Mouse (Mus musculus): ENCODE results near the gene Ptcd3. TPM values are rescaled to one million over a fixed set of nuclear protein-coding genes. Genes with fewer than 3 reads are reported as not detected.

Gene Ptcd3
- 34.3 and 38.1 TPM in 2 replicates for total RNA-seq (2014; rRNA removed)
- 58.0 and 61.5 TPM in 2 replicates for polyA plus RNA-seq (2015; fragmentation: Nextera tagmentation; extraction: Ambion mirVana)

- DNase-seq (ENCODE audit: low spot score) (peak; percentile 96), ATAC-seq (peak; percentile 94)
- Histone ChIP-seq H3K4me2 (ENCODE audit: low read depth, low read length) (peak within 1 kb of the TSS; percentile 64), H3K36me3 (ENCODE audit: insufficient read depth, low read length) (peaks cover 22% of the 10 kb centered on the region), H3K27me3 (ENCODE audit: insufficient read depth, low read length) (no peaks in the 10 kb centered on the region), H3K4me1 (ENCODE audit: insufficient read depth, low read length) (no peaks in the 10 kb centered on the region), H3K9me3 (ENCODE audit: low read length) (no peaks in the 10 kb centered on the region), H3K27ac (peak within 1 kb of the TSS; percentile 75), H3K4me3 (ENCODE audit: low read length) (peak within 1 kb of the TSS; percentile 79), H3K9ac (replicated peaks; ENCODE audit: low read length) (peak within 1 kb of the TSS; percentile 66)
- TF ChIP-seq CTCF (IDR thresholded peaks at IDR 0.05; ENCODE audit: low read depth), result no peak; the same call in 1 of the 2 replicates
- under 1% methylated on average over 58 of the region's 58 CpGs for WGBS
Observed at GRCm38 (mm10) chr6:71908481-71909381, at the start of gene Ptcd3, which contains the start of gene Polr1a. Gene Ptcd3, minus strand, starts transcription at chr6:71908750. Gene Polr1a, plus strand, starts transcription at chr6:71909053.

GRCm38 (mm10) chr6:71951192-71951591, 42.6 kb upstream of the Ptcd3 start:
- no peak overlapping the region for H3K9ac ChIP-seq (replicated peaks; ENCODE audit: low read length)
- H3K27ac ChIP-seq, result no peak overlapping the region
- no peak overlapping the region for H3K4me3 ChIP-seq (ENCODE audit: low read length)
- H3K4me1 ChIP-seq (ENCODE audit: insufficient read depth, low read length), result no peaks in the 10 kb centered on the region
- H3K4me2 ChIP-seq (ENCODE audit: low read depth, low read length), result no peak overlapping the region
- no peaks in the 10 kb centered on the region for H3K9me3 ChIP-seq (ENCODE audit: low read length)
- peaks cover 18% of the 10 kb centered on the region for H3K36me3 ChIP-seq (ENCODE audit: insufficient read depth, low read length)
- DNase-seq (ENCODE audit: low spot score) (no peak), ATAC-seq (no peak)
- TF ChIP-seq CTCF (IDR thresholded peaks at IDR 0.05; ENCODE audit: low read depth), result no peak
- no peaks in the 10 kb centered on the region for H3K27me3 ChIP-seq (ENCODE audit: insufficient read depth, low read length)
- WGBS, result 76% methylated on average over 5 of the region's 5 CpGs

- no peak for ATAC-seq
- Histone ChIP-seq H3K9me3 (ENCODE audit: low read length) (no peaks in the 10 kb centered on the region), H3K4me2 (ENCODE audit: low read depth, low read length) (no peak overlapping the region), H3K4me1 (ENCODE audit: insufficient read depth, low read length) (no peaks in the 10 kb centered on the region), H3K27me3 (ENCODE audit: insufficient read depth, low read length) (no peaks in the 10 kb centered on the region), H3K4me3 (ENCODE audit: low read length) (no peak overlapping the region), H3K27ac (no peak overlapping the region), H3K9ac (replicated peaks; ENCODE audit: low read length) (no peak overlapping the region), H3K36me3 (ENCODE audit: insufficient read depth, low read length) (peaks cover 18% of the 10 kb centered on the region)
- peak; percentile 58 for DNase-seq (ENCODE audit: low spot score)
- 79% methylated on average over 3 of the region's 3 CpGs for WGBS
- TF ChIP-seq CTCF (IDR thresholded peaks at IDR 0.05; ENCODE audit: low read depth), result no peak
Observed at GRCm38 (mm10) chr6:71950592-71950991, 42.0 kb upstream of the Ptcd3 start.

- Histone ChIP-seq H3K27ac (no peak overlapping the region), H3K27me3 (ENCODE audit: insufficient read depth, low read length) (no peaks in the 10 kb centered on the region), H3K9ac (replicated peaks; ENCODE audit: low read length) (no peak overlapping the region), H3K4me2 (ENCODE audit: low read depth, low read length) (no peak overlapping the region), H3K36me3 (ENCODE audit: insufficient read depth, low read length) (peaks cover 20% of the 10 kb centered on the region), H3K4me1 (ENCODE audit: insufficient read depth, low read length) (no peaks in the 10 kb centered on the region), H3K4me3 (ENCODE audit: low read length) (no peak overlapping the region), H3K9me3 (ENCODE audit: low read length) (no peaks in the 10 kb centered on the region)
- 83% methylated on average over 3 of the region's 3 CpGs for WGBS
- no peak for TF ChIP-seq CTCF (IDR thresholded peaks at IDR 0.05; ENCODE audit: low read depth)
- no peak for ATAC-seq
- DNase-seq (ENCODE audit: low spot score), result no peak
Observed at GRCm38 (mm10) chr6:71949721-71950120, 41.2 kb upstream of the Ptcd3 start.

GRCm38 (mm10) chr6:71946121-71946520, 37.6 kb upstream of the Ptcd3 start:
- WGBS, result 95% methylated on average over 8 of the region's 8 CpGs

GRCm38 (mm10) chr6:71945101-71945500, 36.6 kb upstream of the Ptcd3 start:
- H3K4me3 ChIP-seq (ENCODE audit: low read length), result no peak overlapping the region
- H3K27ac ChIP-seq, result no peak overlapping the region
- H3K36me3 ChIP-seq (ENCODE audit: insufficient read depth, low read length), result peaks cover 23% of the 10 kb centered on the region; the same call in 1 of the 2 replicates
- no peaks in the 10 kb centered on the region for H3K4me1 ChIP-seq (ENCODE audit: insufficient read depth, low read length)
- no peak overlapping the region for H3K4me2 ChIP-seq (ENCODE audit: low read depth, low read length)
- no peaks in the 10 kb centered on the region for H3K9me3 ChIP-seq (ENCODE audit: low read length)
- 92% methylated on average over 6 of the region's 6 CpGs for WGBS
- no peaks in the 10 kb centered on the region for H3K27me3 ChIP-seq (ENCODE audit: insufficient read depth, low read length)
- ATAC-seq (no peak), DNase-seq (ENCODE audit: low spot score) (no peak)
- H3K9ac ChIP-seq (replicated peaks; ENCODE audit: low read length), result no peak overlapping the region
- TF ChIP-seq CTCF (IDR thresholded peaks at IDR 0.05; ENCODE audit: low read depth), result no peak

More at GRCm38 (mm10) chr6:71946121-71946520, 37.6 kb upstream of the Ptcd3 start:
- peaks cover 18% of the 10 kb centered on the region; the same call in 1 of the 2 replicates for H3K36me3 ChIP-seq (ENCODE audit: insufficient read depth, low read length)
- ATAC-seq, result no peak
- no peaks in the 10 kb centered on the region for H3K27me3 ChIP-seq (ENCODE audit: insufficient read depth, low read length)
- no peak overlapping the region for H3K9ac ChIP-seq (replicated peaks; ENCODE audit: low read length)
- no peak overlapping the region for H3K4me2 ChIP-seq (ENCODE audit: low read depth, low read length)
- H3K4me3 ChIP-seq (ENCODE audit: low read length), result no peak overlapping the region
- H3K9me3 ChIP-seq (ENCODE audit: low read length), result no peaks in the 10 kb centered on the region
- H3K27ac ChIP-seq, result no peak overlapping the region
- no peaks in the 10 kb centered on the region for H3K4me1 ChIP-seq (ENCODE audit: insufficient read depth, low read length)
- no peak for DNase-seq (ENCODE audit: low spot score)
- 0 out of 2 replicates have a peak, but pooled peaks have one; percentile 13 for TF ChIP-seq CTCF (IDR thresholded peaks at IDR 0.05; ENCODE audit: low read depth)

Measured in hindbrain, postnatal 0 days (tissue).